Mouse (Mus musculus) frontal cortex, adult 2 months (tissue): ENCODE results near the gene Cyth1. TPM values are rescaled to one million over a fixed set of nuclear protein-coding genes. Genes with fewer than 3 reads are reported as not detected.
A peak's percentile ranks its signal among the peaks of the same experiment; 100 is the strongest.

ENCODE experiments used
- DNase-seq, 2 experiments: peaks; one replicate each; pipeline ENCODE4 v3.0.0; 2022; ENCODE audit warnings: low spot score in 1 of 2; ENCODE audit errors: extremely low spot score in 1 of 2
- polyA plus RNA-seq: library from polyadenylated mRNA; depleted of rRNA; stranded (reverse); fragments of >200 nt; gene quantifications from 2 replicates; pipeline ENCODE4 v1.2.3, GENCODE M21; 2012

Gene Cyth1
- polyA plus RNA-seq, 1 experiment, result 90.1 TPM

- no peak for DNase-seq
These were observed 117.9 kb downstream of the Cyth1 start, which contains the start of gene Dnah17 for GRCm38 (mm10) chr11:118130534-118130933. Gene Dnah17, minus strand, starts transcription at chr11:118130634.

DNA sequence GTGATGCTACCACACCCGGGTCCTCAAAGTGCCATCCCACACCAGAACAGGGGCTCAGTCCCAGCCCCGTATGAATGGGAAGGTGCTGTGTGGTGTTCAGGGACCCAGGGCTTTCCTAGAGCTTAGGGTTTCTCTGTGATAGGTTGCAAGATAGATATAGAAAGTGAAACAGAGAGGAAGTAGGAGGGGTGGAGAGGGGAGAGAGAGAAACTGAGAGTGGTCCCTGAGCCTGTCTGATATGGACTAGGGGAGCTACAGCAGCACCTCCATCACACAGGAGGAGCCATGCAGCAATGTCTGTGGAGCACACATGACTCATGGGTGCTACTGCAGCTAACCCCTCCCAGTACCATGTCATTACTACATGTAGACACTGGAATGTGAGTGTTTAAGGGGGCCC is 118.6 kb downstream of the Cyth1 start:
- no peak for DNase-seq

GRCm38 (mm10) chr11:118121592-118121991 is 126.8 kb downstream of the Cyth1 start:
- no peak for DNase-seq

DNA sequence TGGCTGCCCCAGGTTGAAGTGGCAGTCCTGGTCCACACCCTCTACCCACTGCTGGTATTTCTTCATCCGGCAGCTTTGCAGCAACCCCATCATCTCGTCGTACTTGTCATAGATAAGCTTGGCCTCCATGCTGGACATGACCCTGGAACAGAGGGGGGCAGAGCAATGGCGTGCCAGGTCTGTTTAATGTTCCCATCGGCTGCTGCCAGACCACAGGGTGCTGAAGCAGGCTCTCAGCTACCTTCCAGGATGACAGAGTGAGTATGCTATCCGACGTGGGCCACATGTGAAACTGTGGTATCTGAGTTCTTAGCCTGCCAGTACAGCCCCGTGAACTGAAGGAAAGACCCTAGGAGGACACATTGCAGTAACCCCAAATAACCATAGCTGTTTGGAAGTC is 129.6 kb downstream of the Cyth1 start:
- no peak for DNase-seq

DNA sequence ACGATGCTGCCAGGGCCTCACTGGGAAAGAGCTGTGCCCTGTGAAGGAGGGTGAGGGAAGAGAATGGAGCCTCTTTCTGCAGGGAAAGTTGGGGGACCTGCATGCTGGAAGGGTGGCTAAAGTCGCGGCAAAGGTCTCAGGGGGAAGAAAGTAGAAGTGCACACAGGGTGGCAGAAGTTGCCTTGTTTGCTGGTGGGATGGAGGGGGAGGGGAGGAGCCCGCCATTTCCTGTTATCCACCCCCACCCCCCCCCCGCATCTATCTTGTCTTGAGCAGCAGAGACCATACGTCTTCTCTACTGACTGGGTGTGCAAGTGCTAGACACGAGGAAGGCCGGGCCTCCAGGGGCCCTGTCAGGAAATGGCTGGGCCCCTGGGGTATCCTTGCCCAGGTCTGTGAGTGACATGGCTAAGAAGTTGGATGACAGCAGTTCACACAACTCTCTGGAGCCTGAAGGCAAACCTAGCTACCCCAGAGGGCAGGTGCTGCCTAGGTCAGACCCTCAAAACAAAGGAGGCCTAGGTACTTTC is 133.7 kb downstream of the Cyth1 start:
- no peak for DNase-seq

DNA sequence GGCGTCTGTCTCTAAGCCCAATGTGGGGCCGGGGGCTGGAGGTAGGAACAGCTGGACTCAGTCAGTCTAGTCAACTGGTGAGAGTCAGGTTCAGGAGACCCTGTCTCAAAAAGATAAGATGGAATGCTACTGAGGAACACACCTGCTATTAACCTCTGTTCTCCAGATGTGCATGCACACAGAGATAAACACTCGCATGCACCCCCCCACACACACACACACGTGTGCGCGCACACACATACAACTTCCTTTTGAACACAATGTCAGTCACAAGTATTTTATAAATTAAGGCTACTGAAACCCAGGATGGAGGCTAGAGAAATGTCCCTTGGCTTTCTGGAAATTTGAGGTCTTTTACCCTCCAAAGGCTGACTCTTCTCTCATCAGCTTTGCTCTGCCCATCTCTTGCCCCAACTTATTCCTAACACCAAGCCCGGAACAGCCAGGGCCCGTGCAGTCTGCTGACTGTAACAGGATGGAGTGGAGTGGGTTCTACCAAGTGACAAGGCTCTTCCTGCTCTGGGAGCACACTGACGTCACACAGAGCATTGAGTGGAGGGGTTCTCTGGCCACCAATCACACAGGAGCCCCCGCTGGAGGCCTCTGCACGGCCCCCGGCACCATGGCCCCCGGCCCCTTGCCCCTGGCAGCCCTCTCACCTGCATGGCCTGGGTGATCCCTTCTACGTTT is 134.7 kb downstream of the Cyth1 start:
- no peak for DNase-seq

DNA sequence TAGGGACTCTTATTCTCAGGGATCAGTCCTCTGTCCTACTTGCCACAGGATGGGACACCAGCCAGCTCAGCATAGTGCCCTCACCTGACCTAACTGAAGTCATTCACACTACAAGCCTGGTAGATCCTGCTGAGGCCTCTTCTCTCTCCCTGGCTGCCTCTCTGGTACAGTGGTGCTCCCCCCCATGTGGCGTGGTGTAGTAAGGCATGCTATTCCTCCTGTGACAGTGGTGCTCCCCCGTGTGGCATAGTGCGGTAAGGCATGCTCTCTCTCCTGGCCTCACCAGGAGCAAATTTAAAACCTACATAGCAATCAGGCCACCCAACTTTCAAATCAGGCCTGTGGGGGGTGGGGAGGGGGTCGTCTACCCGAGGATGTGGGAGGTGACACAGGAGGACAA is 144.4 kb downstream of the Cyth1 start:
- DNase-seq, result peak; percentile 52 to 94

- DNase-seq, result no peak
These were observed 145.0 kb downstream of the Cyth1 start for GRCm38 (mm10) chr11:118103383-118103782.

DNA sequence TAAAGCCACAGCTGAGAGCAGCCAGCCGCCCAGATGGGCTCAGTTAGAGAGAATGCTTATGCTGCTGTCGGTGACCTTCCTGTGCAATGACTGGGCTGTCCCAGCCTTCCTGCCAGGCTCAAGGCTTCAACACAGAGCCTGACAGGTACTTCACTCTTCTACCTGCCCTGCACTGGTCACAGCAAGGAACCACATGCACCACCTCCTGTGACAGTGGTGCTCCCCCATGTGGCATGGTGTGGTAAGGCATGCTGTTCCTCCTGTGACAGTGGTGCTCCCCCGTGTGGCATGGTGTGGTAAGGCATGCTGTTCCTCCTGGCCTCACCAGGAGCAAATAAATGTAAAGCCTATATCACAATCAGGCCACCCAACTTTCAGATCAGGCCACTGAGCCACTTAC is 145.6 kb downstream of the Cyth1 start:
- DNase-seq, result peak; percentile 79 to 96

DNA sequence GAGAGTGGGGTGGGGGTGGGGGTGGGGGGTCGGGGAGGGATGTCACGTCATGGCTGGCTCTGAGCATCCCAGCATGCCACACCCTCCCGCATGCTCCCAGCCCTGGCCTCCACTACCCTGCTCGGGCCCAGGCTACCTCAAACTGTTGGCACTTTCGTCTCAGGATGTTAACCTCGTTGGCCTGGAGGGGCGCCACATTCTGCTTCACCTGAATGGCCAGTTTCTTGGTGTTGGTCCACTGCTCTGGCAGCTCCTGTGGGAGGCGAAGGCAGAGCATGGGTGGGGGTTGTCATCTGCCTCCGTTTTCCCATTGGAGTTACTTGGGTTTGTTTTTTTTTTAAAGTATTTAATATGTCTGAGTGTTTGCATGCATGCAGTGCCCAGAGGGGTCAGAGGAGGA is 147.3 kb downstream of the Cyth1 start:
- no peak for DNase-seq

DNA sequence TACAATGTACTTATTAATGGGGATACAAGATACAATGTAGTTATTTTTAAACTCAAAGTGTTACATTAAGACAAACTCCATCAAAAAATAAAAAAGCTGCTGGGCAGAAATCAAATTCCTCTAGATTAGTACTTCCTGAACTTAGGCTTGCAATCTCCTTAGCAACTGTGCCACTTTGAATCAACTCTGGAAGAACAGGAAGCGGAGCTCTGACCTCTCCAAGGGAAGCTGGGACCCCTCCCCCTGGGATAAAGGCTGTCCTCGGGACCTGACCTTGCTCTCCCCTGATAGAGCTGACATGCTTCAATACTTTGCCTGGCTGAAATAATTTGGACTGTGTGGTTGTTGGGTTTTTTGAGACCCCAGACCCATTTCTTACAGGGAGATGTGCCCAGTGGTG is 151.7 kb downstream of the Cyth1 start:
- DNase-seq, result no peak

DNA sequence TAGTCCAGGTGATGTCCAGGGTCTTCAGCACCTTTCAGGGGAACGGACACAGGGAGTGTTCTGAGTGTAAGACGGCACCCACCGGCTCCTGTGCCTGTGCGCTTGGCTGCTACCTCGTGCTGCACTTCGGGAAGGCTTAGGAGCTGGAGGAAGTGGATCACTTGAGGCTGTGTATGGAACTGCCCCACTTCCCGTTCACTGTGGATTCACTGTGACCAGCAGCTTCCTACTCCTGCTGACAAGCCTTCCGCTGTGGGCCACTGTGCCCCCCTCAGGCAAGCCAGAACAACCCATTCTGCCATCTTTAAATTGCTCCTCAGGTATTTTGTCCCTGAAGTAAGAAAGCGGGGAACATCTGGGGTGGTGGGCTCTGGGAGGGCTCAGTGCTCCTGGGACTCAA is 153.4 kb downstream of the Cyth1 start:
- no peak for DNase-seq

DNA sequence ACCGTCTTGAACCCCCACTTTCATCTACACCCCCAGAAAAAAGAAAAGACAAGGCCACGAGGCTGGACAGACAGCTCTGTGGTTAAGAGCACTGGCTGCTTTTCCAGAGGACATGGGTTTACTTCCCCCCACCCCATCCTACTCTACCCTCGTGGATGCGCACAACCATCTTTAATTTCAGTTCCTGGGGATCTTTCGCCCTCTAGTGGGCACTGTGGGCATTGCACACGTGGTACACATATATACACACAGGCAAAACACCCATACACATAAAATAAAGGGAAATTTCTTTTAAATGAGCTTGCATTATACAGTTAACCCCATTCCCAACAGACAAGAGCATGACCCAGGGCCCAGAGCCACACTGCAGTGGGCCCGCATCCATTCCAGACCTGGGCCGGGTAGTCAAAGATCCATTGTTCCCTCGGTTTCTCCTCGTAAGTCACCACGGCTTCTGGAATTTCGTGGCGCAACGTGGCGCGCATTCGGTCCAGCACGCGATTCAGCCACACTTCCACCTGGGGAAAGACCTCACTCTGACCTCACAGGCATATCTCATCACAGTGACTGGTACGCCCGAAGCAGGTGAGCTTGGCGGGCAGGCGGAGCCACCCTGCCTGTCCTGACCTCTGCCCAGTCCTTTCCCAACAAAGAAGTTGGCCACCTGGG is 157.3 kb downstream of the Cyth1 start:
- no peak for DNase-seq

DNA sequence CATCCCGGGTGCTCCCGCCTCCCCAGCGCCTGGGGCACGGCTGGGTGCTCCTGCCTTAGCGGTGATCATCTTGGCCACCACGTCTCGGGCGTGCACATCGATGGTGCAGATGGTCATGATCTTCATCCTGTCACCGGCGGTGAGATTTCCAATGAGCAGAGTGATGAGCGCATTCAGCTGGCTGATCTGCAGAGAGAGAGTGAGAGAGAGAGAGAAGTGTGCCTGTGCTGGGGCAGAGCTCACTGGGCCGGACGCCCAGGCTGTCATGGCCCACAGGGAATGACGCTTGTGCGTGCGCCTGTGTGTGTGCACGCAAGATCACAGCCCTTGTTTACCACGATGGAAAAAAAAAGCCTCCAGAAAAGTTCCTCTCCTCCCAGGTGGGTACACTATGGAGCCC is 159.5 kb downstream of the Cyth1 start:
- no peak for DNase-seq

- DNase-seq, result no peak
These were observed 162.4 kb downstream of the Cyth1 start for GRCm38 (mm10) chr11:118085961-118086360.

DNA sequence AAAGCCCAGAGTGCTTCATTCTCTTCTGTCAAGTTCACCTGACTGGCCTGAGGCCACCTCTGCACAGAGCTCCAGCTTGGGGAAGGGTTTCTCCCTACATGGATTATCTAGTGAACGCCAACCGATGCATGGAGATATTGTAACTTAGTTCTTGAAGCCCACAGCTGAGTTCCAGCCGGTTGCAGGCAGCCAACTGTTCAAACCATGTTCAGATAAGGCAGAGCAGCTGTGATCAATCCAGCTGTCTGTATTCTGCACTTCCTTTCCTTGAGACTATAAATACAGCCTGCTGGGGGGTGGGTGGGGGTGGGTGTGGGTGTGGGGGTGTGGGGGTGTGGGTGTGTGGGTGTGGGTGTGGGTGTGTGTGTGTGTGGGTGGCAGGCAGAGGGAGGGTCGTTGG is 163.2 kb downstream of the Cyth1 start:
- DNase-seq, result no peak

- DNase-seq, result no peak
These were observed 164.1 kb downstream of the Cyth1 start for GRCm38 (mm10) chr11:118084266-118084665.

GRCm38 (mm10) chr11:118083811-118084210 is 164.6 kb downstream of the Cyth1 start:
- peak in 1 of 2 experiments; percentile 86 for DNase-seq

DNA sequence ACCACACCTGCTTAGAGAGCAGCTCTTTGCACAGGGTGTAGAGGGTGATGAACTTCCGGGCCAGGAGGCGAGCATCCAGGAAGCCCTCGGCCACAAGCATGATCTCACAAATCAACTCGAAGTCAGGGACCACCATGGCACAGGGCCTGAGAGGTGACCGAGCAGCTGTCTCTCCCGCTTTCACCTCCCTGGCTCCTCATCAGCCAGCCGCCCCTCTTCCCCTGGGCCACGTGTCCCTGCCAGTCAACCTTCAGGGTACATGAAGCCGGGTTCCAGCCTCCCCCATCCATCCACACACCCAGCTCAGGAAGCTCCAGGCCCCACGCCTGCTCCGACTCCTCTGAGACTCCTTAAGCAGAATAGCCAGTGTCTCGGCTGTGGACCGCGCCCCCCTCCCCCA is 166.1 kb downstream of the Cyth1 start:
- DNase-seq, result no peak
